Mouse (Mus musculus) MEL (cell line): ENCODE data around the gene Atp2a2. TPM values are rescaled to one million over a fixed set of nuclear protein-coding genes. Genes with fewer than 3 reads are reported as not detected.

Source experiments
- DNase-seq: peaks from one replicate; pipeline ENCODE4 v3.0.0; 2011; ENCODE audit warnings: low read depth, low spot score
- H3K27ac ChIP-seq: 2 replicates; pipeline ENCODE4 v1.5.1; 2012; ENCODE audit warnings: low read depth, mild to moderate bottlenecking, control low read depth, low read length, moderate library complexity; ENCODE audit not compliant: control insufficient read depth
- H3K27me3 ChIP-seq, 2 experiments: fragments of 150-350 bp in 1 of 2; sonication (generic) in 1 of 2; 2 replicates each; pipeline ENCODE4 v1.6.1; 2012; ENCODE audit warnings: low read length in 2 of 2, mild to moderate bottlenecking in 2 of 2, improper control_type of control experiment in 1 of 2, moderate library complexity in 1 of 2; ENCODE audit not compliant: insufficient read depth in 2 of 2, control insufficient read depth in 1 of 2
- H3K36me3 ChIP-seq, 2 experiments: 2 replicates each; pipeline ENCODE4 v1.6.1; 2012 to 2014; ENCODE audit warnings: low read length in 2 of 2, improper control_type of control experiment in 1 of 2, inconsistent platforms in 1 of 2, mild to moderate bottlenecking in 1 of 2; ENCODE audit not compliant: insufficient read depth in 2 of 2, control insufficient read depth in 1 of 2
- H3K4me1 ChIP-seq, 2 experiments: fragments of 150-350 bp in 1 of 2; sonication (generic) in 1 of 2; 2 replicates each; pipeline ENCODE4 v1.6.1; 2012; ENCODE audit warnings: low read length in 2 of 2, improper control_type of control experiment in 1 of 2, mild to moderate bottlenecking in 1 of 2; ENCODE audit not compliant: insufficient read depth in 2 of 2, control insufficient read depth in 1 of 2
- H3K4me3 ChIP-seq, 2 experiments: fragments of 150-350 bp in 1 of 2; sonication (generic) in 1 of 2; 2 replicates each; pipeline ENCODE4 v1.5.1; 2012; ENCODE audit warnings: low read depth in 2 of 2, low read length in 2 of 2, mild to moderate bottlenecking in 2 of 2, moderate library complexity in 2 of 2, control low read depth in 1 of 2, improper control_type of control experiment in 1 of 2; ENCODE audit not compliant: control insufficient read depth in 1 of 2, insufficient read depth in 1 of 2
- H3K79me2 ChIP-seq: 2 replicates; pipeline ENCODE4 v1.6.1; 2012; ENCODE audit warnings: mild to moderate bottlenecking, low read length, moderate library complexity; ENCODE audit not compliant: control insufficient read depth, poor library complexity, insufficient read depth
- H3K9ac ChIP-seq: 2 replicates; pipeline ENCODE4 v1.6.1; 2012; ENCODE audit warnings: low read depth, mild to moderate bottlenecking, control low read depth, low read length, moderate library complexity; ENCODE audit not compliant: control insufficient read depth, poor library complexity, severe bottlenecking
- H3K9me3 ChIP-seq: fragments of 150-350 bp; sonication (generic); replicated peaks from 2 replicates; pipeline ENCODE4 v1.6.1; 2012; ENCODE audit warnings: mild to moderate bottlenecking, low read length, improper control_type of control experiment, moderate library complexity; ENCODE audit not compliant: insufficient read depth
- CHD1 ChIP-seq: IDR thresholded peaks from 2 replicates; pipeline ENCODE4 v1.6.1; 2012; ENCODE audit warnings: low read depth, mild to moderate bottlenecking, inconsistent platforms, low read length, improper control_type of control experiment
- ETS1 ChIP-seq: IDR thresholded peaks from 2 replicates; pipeline ENCODE4 v1.6.1; 2012; ENCODE audit warnings: low read depth, mild to moderate bottlenecking, inconsistent platforms, low read length, improper control_type of control experiment, moderate library complexity
- GATA1 ChIP-seq: IDR thresholded peaks from 2 replicates; pipeline ENCODE4 v1.6.1; 2011; ENCODE audit warnings: low read depth, low read length, improper control_type of control experiment
- MYC ChIP-seq: IDR thresholded peaks from 2 replicates; pipeline ENCODE4 v1.6.1; 2011; ENCODE audit warnings: low read depth, mild to moderate bottlenecking, low read length, improper control_type of control experiment, moderate library complexity
- NELFE ChIP-seq: IDR thresholded peaks from 2 replicates; pipeline ENCODE4 v1.6.1; 2011; ENCODE audit warnings: low read depth, low read length, improper control_type of control experiment
- NRF1 ChIP-seq: IDR thresholded peaks from 2 replicates; pipeline ENCODE4 v1.6.1; 2014; ENCODE audit warnings: low read depth, mild to moderate bottlenecking, inconsistent platforms, low read length, improper control_type of control experiment, moderate library complexity; ENCODE audit not compliant: poor library complexity, insufficient read depth, severe bottlenecking
- POLR2AphosphoS2 ChIP-seq: IDR thresholded peaks from 2 replicates; pipeline ENCODE4 v1.6.1; 2011; ENCODE audit warnings: low read length, improper control_type of control experiment
- POLR2AphosphoS5 ChIP-seq: IDR thresholded peaks from 2 replicates; pipeline ENCODE4 v1.6.1; 2012; ENCODE audit warnings: low read depth, borderline replicate concordance, mild to moderate bottlenecking, inconsistent platforms, low read length, moderate library complexity, mixed read lengths
- RAD21 ChIP-seq: IDR thresholded peaks from 2 replicates; pipeline ENCODE4 v1.6.1; 2011; ENCODE audit warnings: mild to moderate bottlenecking, low read depth, low read length, improper control_type of control experiment
- TBP ChIP-seq: IDR thresholded peaks from 2 replicates; pipeline ENCODE4 v1.8.0; 2011; ENCODE audit warnings: low read depth, low read length, improper control_type of control experiment
- TCF12 ChIP-seq: IDR thresholded peaks from 2 replicates; pipeline ENCODE4 v1.6.1; 2014; ENCODE audit warnings: low read depth, mild to moderate bottlenecking, inconsistent platforms, low read length, improper control_type of control experiment, moderate library complexity
- USF1 ChIP-seq: IDR thresholded peaks from 2 replicates; pipeline ENCODE4 v1.6.1; 2014; ENCODE audit warnings: low read depth, mild to moderate bottlenecking, inconsistent platforms, low read length, improper control_type of control experiment, moderate library complexity
- ZC3H11A ChIP-seq: IDR thresholded peaks from 2 replicates; pipeline ENCODE4 v1.6.1; 2012; ENCODE audit warnings: low read depth, mild to moderate bottlenecking, inconsistent platforms, low read length, improper control_type of control experiment
- ZMIZ1 ChIP-seq: IDR thresholded peaks from 2 replicates; pipeline ENCODE4 v1.6.1; 2012; ENCODE audit warnings: low read depth, mild to moderate bottlenecking, inconsistent platforms, low read length, improper control_type of control experiment, moderate library complexity
- polyA plus RNA-seq, 2 experiments: library from polyadenylated mRNA; stranded (reverse) in 1 of 2; unstranded in 1 of 2; fragments of >175 nt in 1 of 2; fragments of >200 nt in 1 of 2; gene quantifications; 2 replicates each; pipeline versions ENCODE4 v1.2.1 to v1.2.4; 2012; ENCODE audit warnings: low replicate concordance in 2 of 2, low read depth in 1 of 2; ENCODE audit not compliant: insufficient read length in 2 of 2, insufficient read depth in 1 of 2, missing spikeins in 1 of 2
- total RNA-seq: library from RNA; depleted of rRNA; stranded (reverse); fragments of 300-350 nt; gene quantifications from 2 replicates; pipeline ENCODE4 v1.2.3, GENCODE M21; 2012

Atp2a2 gene
- total and polyA plus RNA-seq, 3 experiments: 117 to 199 (median 176) TPM

DNA sequence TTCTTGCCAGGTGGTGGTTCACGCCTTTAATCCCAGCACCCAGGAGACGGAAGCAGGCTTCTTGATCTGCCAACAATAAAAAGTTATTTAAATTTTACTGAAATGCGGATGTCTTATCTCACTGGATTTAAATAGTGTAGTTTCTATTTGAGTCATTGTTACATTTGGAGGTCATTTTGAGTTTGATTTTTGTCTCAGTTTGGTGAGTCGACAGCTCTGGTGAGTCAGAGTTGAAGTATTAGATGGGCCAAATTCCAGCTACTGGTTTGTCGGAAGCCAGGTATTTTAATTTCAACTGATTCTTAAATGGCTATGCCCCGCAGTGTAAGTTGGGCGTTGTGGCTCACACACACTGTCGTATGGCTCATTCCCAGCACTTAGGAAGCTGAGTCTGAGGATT is 70.8 kb downstream of the Atp2a2 start:
- H3K27me3 ChIP-seq: no peaks in the 10 kb centered on the region
- no peak for DNase-seq
- H3K36me3 ChIP-seq: peaks cover 0 to 42% of the 10 kb centered on the region in 2 experiments; a peak in 2 of 4 replicates
- H3K9ac ChIP-seq: no peak overlapping the region
- no peak overlapping the region for H3K4me3 ChIP-seq
- H3K9me3 ChIP-seq: no peaks in the 10 kb centered on the region
- no peak for TF ChIP-seq TCF12
- TF ChIP-seq POLR2AphosphoS5: no peak
- no peak for TF ChIP-seq RAD21
- no peak for TF ChIP-seq ZMIZ1
- TF ChIP-seq GATA1: no peak
- no peak for TF ChIP-seq NRF1
- no peak for TF ChIP-seq NELFE
- H3K4me1 ChIP-seq: no peaks in the 10 kb centered on the region
- peaks cover 3% of the 10 kb centered on the region; the same call in 1 of the 2 replicates for H3K79me2 ChIP-seq
- no peak overlapping the region for H3K27ac ChIP-seq

DNA sequence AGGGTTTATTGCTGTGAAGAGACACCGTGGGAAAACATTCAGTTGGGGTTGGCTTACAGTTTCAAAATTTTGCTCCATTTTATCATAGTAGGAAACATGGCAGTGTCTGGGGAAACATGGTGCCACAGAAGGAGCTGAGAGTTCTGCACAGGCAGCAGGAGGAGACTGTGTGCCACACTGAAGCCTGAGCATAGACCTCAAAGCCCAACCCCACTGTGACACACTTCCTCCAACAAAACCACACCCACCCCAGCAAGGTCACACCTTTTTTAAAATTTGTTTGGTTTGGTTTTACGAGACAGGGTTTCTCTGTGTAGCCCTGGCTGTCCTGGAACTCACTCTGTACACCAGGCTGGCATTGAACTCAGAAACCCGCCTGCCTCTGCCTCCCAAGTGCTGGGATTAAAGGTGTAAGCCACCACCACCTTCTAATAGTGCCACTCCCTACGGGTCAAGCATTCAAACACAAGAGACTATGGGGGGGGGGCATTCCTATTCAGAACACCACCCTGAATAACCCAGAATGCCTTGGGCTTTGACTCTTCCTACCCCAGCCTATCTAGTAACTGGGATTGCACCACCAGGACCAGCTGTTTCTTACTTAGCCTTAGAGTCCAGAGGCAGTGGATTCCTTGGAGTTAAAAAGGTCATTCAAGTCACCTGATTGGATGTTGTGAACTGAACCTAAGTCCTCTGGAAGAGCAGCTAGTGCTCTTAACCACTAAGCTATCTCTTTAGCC is 71.8 kb downstream of the Atp2a2 start:
- no peaks in the 10 kb centered on the region for H3K9me3 ChIP-seq
- DNase-seq: peak; percentile 34
- H3K79me2 ChIP-seq: peaks cover 5% of the 10 kb centered on the region
- TF ChIP-seq USF1 (no peak), ZC3H11A (no peak), GATA1 (no peak), TBP (no peak), CHD1 (no peak), POLR2AphosphoS2 (no peak), MYC (no peak), ETS1 (no peak)
- TF ChIP-seq, all 39 proteins: peak for 0
- no peak overlapping the region for H3K27ac ChIP-seq
- peaks cover 0 to 40% of the 10 kb centered on the region in 2 experiments; a peak in 2 of 4 replicates for H3K36me3 ChIP-seq
- H3K4me3 ChIP-seq: no peak overlapping the region
- no peaks in the 10 kb centered on the region for H3K4me1 ChIP-seq
- H3K9ac ChIP-seq: no peak overlapping the region
- no peaks in the 10 kb centered on the region for H3K27me3 ChIP-seq
